Mouse (Mus musculus) thymus, adult 2 months (tissue): Measurements from ENCODE around the gene Tmem192.

Source experiments
- CTCF ChIP-seq: fragments of 200-500 bp; IDR thresholded peaks from 2 replicates; pipeline ENCODE4 v1.5.1; 2012; ENCODE audit warnings: mild to moderate bottlenecking, control low read depth, low read length, moderate library complexity, borderline replicate concordance; ENCODE audit not compliant: control insufficient read depth, poor library complexity, insufficient read depth; ENCODE audit errors: extremely low read depth
- POLR2A ChIP-seq: fragments of 200-500 bp; IDR thresholded peaks from 2 replicates; pipeline ENCODE4 v1.6.1; 2012; ENCODE audit warnings: mild to moderate bottlenecking, low read length, control low read depth, moderate library complexity; ENCODE audit not compliant: control insufficient read depth, poor library complexity, insufficient read depth; ENCODE audit errors: extremely low read depth

- no peak for TF ChIP-seq CTCF
- no peak for TF ChIP-seq POLR2A
These were observed 2.2 kb upstream of the Tmem192 start for GRCm38 (mm10) chr8:64944831-64945230.
